Comparison of ENCODE assay signal across 8 mouse cellular contexts in the genomic region with DNA sequence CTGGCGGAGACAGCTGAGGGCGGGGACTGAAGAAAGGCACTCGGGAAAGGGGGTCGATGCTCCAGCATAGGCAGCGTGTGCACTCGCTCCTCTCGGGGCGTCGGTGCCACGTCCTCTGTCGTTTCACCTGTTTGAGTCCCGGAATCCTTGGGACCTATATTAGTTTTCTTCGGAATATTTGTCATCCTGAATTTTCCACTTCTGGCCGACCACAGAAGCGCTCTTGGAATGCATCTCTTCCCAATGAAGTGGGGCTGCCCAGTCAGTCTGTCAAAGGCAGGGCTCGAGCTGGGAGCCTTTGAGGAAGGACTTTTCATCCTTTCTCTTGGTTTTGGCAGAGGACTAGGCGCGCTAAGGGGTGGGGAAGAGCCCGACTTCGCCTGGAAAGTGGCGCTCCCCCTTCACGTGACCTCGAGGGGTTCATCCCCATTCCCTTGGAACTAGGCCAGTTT. TPM values are rescaled to one million over a fixed set of nuclear protein-coding genes. Genes with fewer than 3 reads are reported as not detected.
DNase-seq lines count a peak whose midpoint lies in the region; ATAC-seq lines count a peak whose summit lies in the region.

No protein-coding gene starts in this region.

- 3% methylated on average over 23 of the region's 23 CpGs for WGBS in forebrain, embryonic 16.5 days
- WGBS in hindbrain, embryonic 15.5 days, result 2% methylated on average over 23 of the region's 23 CpGs
- WGBS in liver, embryonic 16.5 days (ENCODE audit: insufficient replicate concordance), result 7% methylated on average over 23 of the region's 23 CpGs
- WGBS in neural tube, embryonic 15.5 days, result 1% methylated on average over 23 of the region's 23 CpGs

- no peak for ATAC-seq in forebrain, embryonic 16.5 days
- ATAC-seq in hindbrain, embryonic 15.5 days (ENCODE audit: low FRiP score, low read depth), result no peak
- ATAC-seq in liver, embryonic 16.5 days (ENCODE audit: low read depth), result no peak
- ATAC-seq in neural tube, embryonic 15.5 days (ENCODE audit: low FRiP score), result no peak
- no peak for ATAC-seq in cerebellum, adult (ENCODE audit: insufficient number of reproducible peaks, low FRiP score, low TSS enrichment)

- H3K27me3 ChIP-seq in forebrain, embryonic 16.5 days (replicated peaks; ENCODE audit: control insufficient read depth, insufficient read depth, low read length), result peaks cover 9% of the 10 kb centered on the region; the same call in 1 of the 2 replicates
- peaks cover 17% of the 10 kb centered on the region; the same call in 1 of the 2 replicates for H3K27me3 ChIP-seq in hindbrain, embryonic 15.5 days
- peaks cover 69% of the 10 kb centered on the region for H3K27me3 ChIP-seq in liver, embryonic 16.5 days (ENCODE audit: control insufficient read depth, insufficient read depth, low read depth, low read length)
- peaks cover 16% of the 10 kb centered on the region for H3K27me3 ChIP-seq in neural tube, embryonic 15.5 days (replicated peaks)

- no peaks in the 10 kb centered on the region for H3K9me3 ChIP-seq in forebrain, embryonic 16.5 days (ENCODE audit: control insufficient read depth, low read length)
- no peaks in the 10 kb centered on the region for H3K9me3 ChIP-seq in hindbrain, embryonic 15.5 days
- H3K9me3 ChIP-seq in liver, embryonic 16.5 days (replicated peaks; ENCODE audit: control insufficient read depth, low read length), result no peaks in the 10 kb centered on the region
- H3K9me3 ChIP-seq in neural tube, embryonic 15.5 days (replicated peaks), result no peaks in the 10 kb centered on the region

- DNase-seq in urinary bladder, adult 2 months (ENCODE audit: low spot score), result peak; percentile 27
- no peak for DNase-seq in urinary bladder, postnatal 10 days (ENCODE audit: low spot score)
- DNase-seq in layer of hippocampus, postnatal 25 days (ENCODE audit: extremely low spot score in 1 of 2, low spot score in 1 of 2), result no peak

- no peak overlapping the region for H3K27ac ChIP-seq in forebrain, embryonic 16.5 days (ENCODE audit: low read length)
- no peak overlapping the region for H3K27ac ChIP-seq in hindbrain, embryonic 15.5 days (replicated peaks)
- H3K27ac ChIP-seq in liver, embryonic 16.5 days (ENCODE audit: low read length), result no peak overlapping the region
- H3K27ac ChIP-seq in neural tube, embryonic 15.5 days (replicated peaks), result no peak overlapping the region; the same call in 1 of the 2 replicates

- peak overlapping the region; percentile 72 for H3K4me3 ChIP-seq in forebrain, embryonic 16.5 days (replicated peaks; ENCODE audit: low read length)
- H3K4me3 ChIP-seq in hindbrain, embryonic 15.5 days, result peak overlapping the region; percentile 77
- H3K4me3 ChIP-seq in liver, embryonic 16.5 days (ENCODE audit: low read depth, low read length), result no peak overlapping the region
- H3K4me3 ChIP-seq in neural tube, embryonic 15.5 days (replicated peaks), result peak overlapping the region; percentile 65

- peaks cover 33% of the 10 kb centered on the region for H3K4me1 ChIP-seq in forebrain, embryonic 16.5 days (replicated peaks; ENCODE audit: control insufficient read depth, insufficient read depth, low read length)
- H3K4me1 ChIP-seq in hindbrain, embryonic 15.5 days (replicated peaks), result peaks cover 36% of the 10 kb centered on the region
- H3K4me1 ChIP-seq in liver, embryonic 16.5 days (ENCODE audit: control insufficient read depth, low read depth, low read length), result peaks cover 12% of the 10 kb centered on the region
- peaks cover 38% of the 10 kb centered on the region for H3K4me1 ChIP-seq in neural tube, embryonic 15.5 days

- H3K4me2 ChIP-seq in forebrain, embryonic 16.5 days (ENCODE audit: low read length), result peak overlapping the region; percentile 93
- peak overlapping the region; percentile 97 for H3K4me2 ChIP-seq in hindbrain, embryonic 15.5 days
- peak overlapping the region; percentile 81; the same call in 1 of the 2 replicates for H3K4me2 ChIP-seq in liver, embryonic 16.5 days (ENCODE audit: low read depth, low read length)
- peak overlapping the region; percentile 93 for H3K4me2 ChIP-seq in neural tube, embryonic 15.5 days

- no peaks in the 10 kb centered on the region for H3K36me3 ChIP-seq in forebrain, embryonic 16.5 days (ENCODE audit: control insufficient read depth, insufficient read depth)
- no peaks in the 10 kb centered on the region for H3K36me3 ChIP-seq in hindbrain, embryonic 15.5 days
- H3K36me3 ChIP-seq in liver, embryonic 16.5 days (ENCODE audit: control insufficient read depth, insufficient read depth), result no peaks in the 10 kb centered on the region
- H3K36me3 ChIP-seq in neural tube, embryonic 15.5 days, result no peaks in the 10 kb centered on the region

- H3K9ac ChIP-seq in forebrain, embryonic 16.5 days (replicated peaks; ENCODE audit: low read depth, low read length), result peak overlapping the region; percentile 82
- peak overlapping the region; percentile 68 for H3K9ac ChIP-seq in hindbrain, embryonic 15.5 days
- no peak overlapping the region for H3K9ac ChIP-seq in liver, embryonic 16.5 days (ENCODE audit: low read depth, low read length)
- peak overlapping the region; percentile 73 for H3K9ac ChIP-seq in neural tube, embryonic 15.5 days (replicated peaks)

RNA-seq across cellular contexts. Expression of a gene that starts 1.6 kb away (rescaled TPM):
- 51.6 and 59.8 TPM in 2 replicates for polyA plus RNA-seq in urinary bladder, adult 2 months (2012; rRNA removed)
- 1.7 and 2.6 TPM in 2 replicates for polyA plus RNA-seq in forebrain, embryonic 16.5 days (2015; fragmentation: Nextera tagmentation; extraction: Ambion mirVana)
- 2.5 and 2.7 TPM in 2 replicates for polyA plus RNA-seq in hindbrain, embryonic 15.5 days (2015; fragmentation: Nextera tagmentation; extraction: Ambion mirVana)
- 0.63 and 0.81 TPM in 2 replicates for polyA plus RNA-seq in liver, embryonic 16.5 days (2015; fragmentation: Nextera tagmentation; extraction: Ambion mirVana)
- polyA plus RNA-seq in neural tube, embryonic 15.5 days (2015; fragmentation: Nextera tagmentation; extraction: Ambion mirVana), result 3.7 and 4.9 TPM in 2 replicates
- total RNA-seq in layer of hippocampus, postnatal 25 days (2021), result 1 to 10 TPM; 5.2 to 5.3 TPM
